Mouse (Mus musculus) neutrophil, adult 59 days (primary cell): ENCODE data around the gene Nme6. TPM values are rescaled to one million over a fixed set of nuclear protein-coding genes. Genes with fewer than 3 reads are reported as not detected.

Source experiments
- total RNA-seq, 2 experiments: library from RNA; stranded (reverse); gene quantifications; 1 replicate in 1 of 2; 2 replicates in 1 of 2; pipeline ENCODE4 v1.2.4; 2023

The Nme6 gene
- 10 to 100 TPM in 1 of 2 experiments, 1 to 10 TPM in 1; 9.0 to 10.8 TPM for total RNA-seq

DNA sequence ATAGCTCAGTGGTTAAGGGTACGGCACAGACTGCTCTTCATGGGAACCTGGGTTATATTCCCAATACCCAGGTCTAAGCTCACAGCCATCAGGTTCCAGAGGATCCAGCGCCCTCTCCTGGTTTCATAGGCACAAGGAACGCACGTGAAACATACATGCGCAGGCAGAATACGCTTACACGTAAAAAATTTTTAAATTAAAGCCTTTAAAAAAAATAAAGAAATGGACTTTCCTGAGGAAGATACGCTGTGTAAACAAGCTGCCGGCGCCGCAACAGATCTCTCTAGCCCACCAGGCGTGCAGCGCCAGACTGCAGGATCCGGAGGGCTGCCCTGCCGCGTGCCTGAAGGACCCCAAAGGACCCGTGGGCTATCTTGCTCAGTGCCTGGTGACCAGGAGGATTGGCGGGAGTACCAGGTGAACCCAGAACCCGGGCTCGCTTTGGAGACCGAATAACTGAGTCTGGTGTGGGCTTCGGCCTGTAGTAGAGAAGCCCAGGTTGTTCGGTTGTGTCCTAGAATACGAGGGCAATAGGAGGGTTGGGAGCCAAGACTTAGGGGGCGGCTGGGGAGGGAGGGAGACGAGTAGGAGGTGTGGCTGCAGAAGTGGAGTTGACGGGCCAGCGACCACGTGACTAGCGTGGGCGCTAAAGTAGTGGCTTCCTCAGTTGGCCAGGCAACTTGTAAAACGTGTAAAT is at the start of gene Nme6:
Gene Nme6, plus strand, starts transcription at position 359 of the 697 bp plus-strand sequence.

DNA sequence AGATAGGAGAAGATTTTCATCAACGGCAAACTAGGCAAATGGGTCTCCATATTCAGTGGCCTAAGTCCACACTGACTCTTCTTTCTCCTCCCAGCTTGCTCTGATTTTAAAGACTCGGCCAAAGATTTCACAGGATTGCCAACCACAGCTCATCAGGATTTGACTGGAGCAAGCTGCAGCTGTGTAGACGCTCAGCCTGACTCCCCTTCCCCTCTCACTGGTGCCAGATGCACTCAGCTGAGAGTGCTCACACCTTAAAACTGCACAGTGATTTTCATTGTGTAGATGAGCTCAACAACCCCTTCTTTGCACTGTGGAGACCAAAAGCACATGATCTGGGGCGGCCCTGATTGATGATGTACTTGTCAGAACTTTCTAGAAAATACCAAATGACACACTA is 42.0 kb upstream of the Nme6 start, which contains the start of gene Fbxw27:
Gene Fbxw27, minus strand, starts transcription at position 101 of the 400 bp plus-strand sequence.

GRCm38 (mm10) chr9:109811980-109812379 is 20.6 kb upstream of the Nme6 start, which contains the start of gene Spink8:
Spink8 (plus strand) TSS chr9:109812280.

DNA sequence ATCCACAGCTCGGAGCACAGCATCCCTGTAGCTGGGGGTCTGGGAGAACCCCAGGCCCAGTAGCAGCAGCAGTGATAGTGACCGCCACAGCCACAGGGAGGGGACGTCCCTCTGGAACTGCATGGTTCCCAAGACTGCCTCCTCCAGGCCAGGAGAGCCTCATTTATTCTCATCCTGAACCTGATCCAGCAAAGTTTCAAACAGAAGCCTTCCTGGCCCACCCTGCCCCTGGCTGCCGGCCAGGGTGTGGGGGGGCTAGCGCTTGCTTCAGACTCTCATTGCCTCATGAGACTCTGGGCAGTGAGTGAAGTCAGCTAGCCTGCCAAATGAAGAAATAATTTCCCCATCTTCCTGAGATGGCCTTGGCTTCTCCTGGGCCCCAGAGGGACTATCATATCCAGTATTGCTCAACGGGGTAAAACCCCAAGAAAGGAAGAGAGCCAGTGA is 16.8 kb downstream of the Nme6 start, which contains the start of gene Camp:
Gene Camp, minus strand, starts transcription at position 306 of the 447 bp plus-strand sequence.

GRCm38 (mm10) chr9:109874797-109875691 is 42.5 kb downstream of the Nme6 start, which contains the start of gene Cdc25a:
Cdc25a (plus strand) TSS chr9:109875579.

Other genes with a start within 250 kb of the Nme6 start
- gene Fbxw24, start 206.7 kb upstream of the Nme6 start, total RNA-seq, result not detected
- gene Fbxw25, start 168.1 kb upstream of the Nme6 start, total RNA-seq, result not detected
- not detected for gene Fbxw18, start 130.0 kb upstream of the Nme6 start, total RNA-seq
- not detected for gene Fbxw26, start 86.7 kb upstream of the Nme6 start, total RNA-seq
- gene Fbxw27, start 42.1 kb upstream of the Nme6 start, total RNA-seq, result not detected
- not detected for gene Spink8, start 20.5 kb upstream of the Nme6 start, total RNA-seq
- 1,000 to 10,000 TPM; 5,488 to 6,851 TPM for gene Camp, start 16.9 kb downstream of the Nme6 start, total RNA-seq
- 10 to 100 TPM; 28.5 to 29.9 TPM for gene Cdc25a, start 42.8 kb downstream of the Nme6 start, total RNA-seq
- 10 to 100 TPM; 88.8 to 93.6 TPM for gene Map4, start 98.7 kb downstream of the Nme6 start, total RNA-seq